Mouse (Mus musculus): ENCODE data around the gene Nbea. TPM values are rescaled to one million over a fixed set of nuclear protein-coding genes. Genes with fewer than 3 reads are reported as not detected.
A peak's percentile ranks its signal among the peaks of the same experiment; 100 is the strongest.

The Nbea gene
- polyA plus RNA-seq, 1 experiment from 2014 or later: 17.1 TPM

GRCm38 (mm10) chr3:55814993-55815625 lies 368.4 kb downstream of the Nbea start:
- DNase-seq (ENCODE audit: low spot score): no peak
- peak overlapping the region; percentile 35 for H3K27ac ChIP-seq (replicated peaks)
- H3K27me3 ChIP-seq (replicated peaks; ENCODE audit: low read depth, poor library complexity, severe bottlenecking): no peaks in the 10 kb centered on the region
- no peaks in the 10 kb centered on the region for H3K9me3 ChIP-seq
- WGBS: 61% methylated on average over 5 of the region's 5 CpGs
- H3K36me3 ChIP-seq (replicated peaks): no peaks in the 10 kb centered on the region
- no peak overlapping the region for H3K4me3 ChIP-seq
- peaks cover 36% of the 10 kb centered on the region for H3K4me1 ChIP-seq

- WGBS: 63% methylated on average over 2 of the region's 2 CpGs
- peaks cover 20% of the 10 kb centered on the region for H3K27me3 ChIP-seq (replicated peaks; ENCODE audit: low read depth, poor library complexity, severe bottlenecking)
- H3K36me3 ChIP-seq (replicated peaks): no peaks in the 10 kb centered on the region
- H3K4me3 ChIP-seq: no peak overlapping the region
- DNase-seq (ENCODE audit: low spot score): no peak
- peaks cover 32% of the 10 kb centered on the region for H3K4me1 ChIP-seq
- H3K27ac ChIP-seq (replicated peaks): no peak overlapping the region
- H3K9me3 ChIP-seq: no peaks in the 10 kb centered on the region
Observed at GRCm38 (mm10) chr3:55794768-55795167, 388.7 kb downstream of the Nbea start.

GRCm38 (mm10) chr3:55793842-55794575 lies 389.5 kb downstream of the Nbea start:
- H3K4me3 ChIP-seq: no peak overlapping the region
- peaks cover 28% of the 10 kb centered on the region for H3K27me3 ChIP-seq (replicated peaks; ENCODE audit: low read depth, poor library complexity, severe bottlenecking)
- 60% methylated on average over 7 of the region's 7 CpGs for WGBS
- DNase-seq (ENCODE audit: low spot score): no peak
- no peaks in the 10 kb centered on the region for H3K36me3 ChIP-seq (replicated peaks)
- peaks cover 38% of the 10 kb centered on the region for H3K4me1 ChIP-seq
- H3K9me3 ChIP-seq: no peaks in the 10 kb centered on the region
- peak overlapping the region; percentile 10; the same call in 1 of the 2 replicates for H3K27ac ChIP-seq (replicated peaks)

- H3K4me1 ChIP-seq: peaks cover 28% of the 10 kb centered on the region
- DNase-seq (ENCODE audit: low spot score): no peak
- H3K9me3 ChIP-seq: no peaks in the 10 kb centered on the region
- 76% methylated on average over 5 of the region's 5 CpGs for WGBS
- H3K4me3 ChIP-seq: no peak overlapping the region
- H3K27me3 ChIP-seq (replicated peaks; ENCODE audit: low read depth, poor library complexity, severe bottlenecking): peaks cover 33% of the 10 kb centered on the region
- no peaks in the 10 kb centered on the region for H3K36me3 ChIP-seq (replicated peaks)
- no peak overlapping the region for H3K27ac ChIP-seq (replicated peaks)
Observed at GRCm38 (mm10) chr3:55792251-55792650, 391.2 kb downstream of the Nbea start.

GRCm38 (mm10) chr3:55790609-55791008 lies 392.9 kb downstream of the Nbea start:
- Histone ChIP-seq H3K27ac (replicated peaks) (no peak overlapping the region), H3K27me3 (replicated peaks; ENCODE audit: low read depth, poor library complexity, severe bottlenecking) (peaks cover 46% of the 10 kb centered on the region), H3K36me3 (replicated peaks) (no peaks in the 10 kb centered on the region), H3K4me1 (peaks cover 35% of the 10 kb centered on the region), H3K9me3 (no peaks in the 10 kb centered on the region), H3K4me3 (no peak overlapping the region)
- DNase-seq (ENCODE audit: low spot score): no peak
- WGBS: 83% methylated on average over 4 of the region's 4 CpGs

GRCm38 (mm10) chr3:55789856-55790255 lies 393.6 kb downstream of the Nbea start:
- WGBS: 39% methylated on average over 2 of the region's 2 CpGs
- Histone ChIP-seq H3K4me1 (peaks cover 35% of the 10 kb centered on the region), H3K27ac (replicated peaks) (no peak overlapping the region), H3K9me3 (no peaks in the 10 kb centered on the region), H3K27me3 (replicated peaks; ENCODE audit: low read depth, poor library complexity, severe bottlenecking) (peaks cover 53% of the 10 kb centered on the region), H3K36me3 (replicated peaks) (no peaks in the 10 kb centered on the region), H3K4me3 (no peak overlapping the region)
- no peak for DNase-seq (ENCODE audit: low spot score)

GRCm38 (mm10) chr3:55788621-55789201 lies 394.8 kb downstream of the Nbea start:
- 9% methylated on average over 5 of the region's 5 CpGs for WGBS
- no peak for DNase-seq (ENCODE audit: low spot score)
- peaks cover 65% of the 10 kb centered on the region for H3K27me3 ChIP-seq (replicated peaks; ENCODE audit: low read depth, poor library complexity, severe bottlenecking)
- H3K4me1 ChIP-seq: peaks cover 32% of the 10 kb centered on the region
- H3K27ac ChIP-seq (replicated peaks): peak overlapping the region; percentile 27; the same call in 1 of the 2 replicates
- H3K9me3 ChIP-seq: no peaks in the 10 kb centered on the region
- no peaks in the 10 kb centered on the region for H3K36me3 ChIP-seq (replicated peaks)
- no peak overlapping the region for H3K4me3 ChIP-seq

GRCm38 (mm10) chr3:55788214-55788586 lies 395.3 kb downstream of the Nbea start:
- DNase-seq (ENCODE audit: low spot score): no peak
- H3K4me1 ChIP-seq: peaks cover 37% of the 10 kb centered on the region
- WGBS: 6% methylated on average over 4 of the region's 4 CpGs
- peak overlapping the region; percentile 93; the same call in 1 of the 2 replicates for H3K27ac ChIP-seq (replicated peaks)
- peak overlapping the region; percentile 73 for H3K4me3 ChIP-seq
- H3K36me3 ChIP-seq (replicated peaks): no peaks in the 10 kb centered on the region
- no peaks in the 10 kb centered on the region for H3K9me3 ChIP-seq
- peaks cover 70% of the 10 kb centered on the region for H3K27me3 ChIP-seq (replicated peaks; ENCODE audit: low read depth, poor library complexity, severe bottlenecking)

GRCm38 (mm10) chr3:55787487-55788213 lies 395.9 kb downstream of the Nbea start:
- Histone ChIP-seq H3K27me3 (replicated peaks; ENCODE audit: low read depth, poor library complexity, severe bottlenecking) (peaks cover 75% of the 10 kb centered on the region), H3K4me3 (peak overlapping the region; percentile 73), H3K27ac (replicated peaks) (peak overlapping the region; percentile 93), H3K9me3 (no peaks in the 10 kb centered on the region), H3K4me1 (peaks cover 42% of the 10 kb centered on the region), H3K36me3 (replicated peaks) (no peaks in the 10 kb centered on the region)
- peak; percentile 84 for DNase-seq (ENCODE audit: low spot score)
- WGBS: under 1% methylated on average over 54 of the region's 54 CpGs

GRCm38 (mm10) chr3:55786835-55787486 lies 396.5 kb downstream of the Nbea start:
- H3K36me3 ChIP-seq (replicated peaks): no peaks in the 10 kb centered on the region
- peak; percentile 44 for DNase-seq (ENCODE audit: low spot score)
- H3K9me3 ChIP-seq: no peaks in the 10 kb centered on the region
- peak overlapping the region; percentile 73 for H3K4me3 ChIP-seq
- H3K27me3 ChIP-seq (replicated peaks; ENCODE audit: low read depth, poor library complexity, severe bottlenecking): peaks cover 81% of the 10 kb centered on the region
- WGBS: 3% methylated on average over 17 of the region's 17 CpGs
- peak overlapping the region; percentile 93 for H3K27ac ChIP-seq (replicated peaks)
- peaks cover 48% of the 10 kb centered on the region for H3K4me1 ChIP-seq

GRCm38 (mm10) chr3:55785981-55786725 lies 397.3 kb downstream of the Nbea start:
- Histone ChIP-seq H3K27me3 (replicated peaks; ENCODE audit: low read depth, poor library complexity, severe bottlenecking) (peaks cover 81% of the 10 kb centered on the region), H3K4me1 (peaks cover 56% of the 10 kb centered on the region), H3K4me3 (peak overlapping the region; percentile 73), H3K36me3 (replicated peaks) (no peaks in the 10 kb centered on the region), H3K27ac (replicated peaks) (peak overlapping the region; percentile 93), H3K9me3 (no peaks in the 10 kb centered on the region)
- WGBS: 9% methylated on average over 3 of the region's 3 CpGs
- peak; percentile 48 for DNase-seq (ENCODE audit: low spot score)
